Mouse (Mus musculus) B cell, adult 2 months (primary cell): ENCODE measurements around the gene Tpr.

Source experiments
- DNase-seq, 2 experiments: peaks; one replicate each; pipeline ENCODE4 v3.0.0; 2022

The Tpr gene

GRCm38 (mm10) chr1:150392638-150393487 is at the start of gene Tpr, which contains the start of gene Odr4:
Tpr (plus strand) TSS chr1:150392838.
Odr4 (minus strand) TSS chr1:150393080.
- DNase-seq, result peak; percentile 98

DNA sequence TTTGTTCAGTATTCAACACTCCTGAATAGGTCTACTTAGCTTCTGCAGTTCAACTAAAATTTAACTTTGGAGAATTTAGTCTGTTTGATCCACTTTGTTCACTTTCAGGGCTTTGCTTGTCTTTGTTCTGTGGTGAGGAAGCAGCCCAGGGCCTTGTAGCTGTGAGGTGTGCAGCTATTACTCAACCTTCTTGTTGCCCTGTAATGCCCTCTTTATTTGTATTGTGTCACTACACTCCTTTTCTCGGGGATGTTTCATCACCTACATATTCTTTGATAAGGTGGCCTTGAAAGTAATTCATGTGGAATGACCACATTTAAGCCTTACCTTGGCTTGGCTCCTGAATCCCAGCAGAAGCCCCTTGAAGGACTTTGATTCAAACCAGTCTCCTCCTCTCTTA is 31.8 kb upstream of the Tpr start:
- no peak for DNase-seq

DNA sequence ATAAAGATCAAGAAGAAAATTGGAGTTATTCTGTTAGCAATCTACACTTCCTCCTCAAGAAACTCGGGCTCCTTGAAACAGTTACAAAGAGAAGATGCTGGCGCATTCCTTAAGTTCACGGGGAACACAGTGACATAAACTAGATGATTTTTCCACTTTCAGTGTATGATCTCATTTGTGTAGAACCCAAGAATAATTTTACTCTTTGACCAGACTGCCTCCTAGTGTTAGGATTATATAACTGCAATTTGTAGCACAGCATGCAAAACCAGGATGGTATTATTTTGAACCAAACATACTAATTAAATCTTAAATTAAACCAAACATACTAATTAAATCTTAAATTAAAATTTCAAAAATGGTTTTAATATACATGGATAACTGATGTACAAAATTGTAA is 19.7 kb upstream of the Tpr start:
- peak in 1 of 2 experiments; percentile 2 for DNase-seq

- no peak for DNase-seq
Observed at GRCm38 (mm10) chr1:150374247-150374646, 18.4 kb upstream of the Tpr start.

DNA sequence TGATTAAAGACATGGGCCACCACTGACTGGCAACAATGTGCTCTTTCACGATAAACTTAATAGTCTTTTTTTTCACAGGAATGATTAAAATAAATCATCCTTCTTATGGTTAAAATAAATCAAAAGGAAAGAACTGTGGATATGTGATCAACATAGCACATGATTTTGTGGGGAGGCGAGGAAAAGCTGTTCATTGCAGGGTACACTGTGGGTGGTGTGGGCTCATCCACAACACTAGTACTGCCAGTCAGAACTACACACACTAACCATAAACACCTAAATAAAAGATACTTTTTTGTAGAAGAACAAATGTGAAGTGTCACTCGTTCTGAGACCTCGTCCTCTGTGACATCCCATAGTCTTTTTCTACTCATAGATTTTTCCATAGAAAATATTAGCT is 8.5 kb upstream of the Tpr start:
- no peak for DNase-seq

DNA sequence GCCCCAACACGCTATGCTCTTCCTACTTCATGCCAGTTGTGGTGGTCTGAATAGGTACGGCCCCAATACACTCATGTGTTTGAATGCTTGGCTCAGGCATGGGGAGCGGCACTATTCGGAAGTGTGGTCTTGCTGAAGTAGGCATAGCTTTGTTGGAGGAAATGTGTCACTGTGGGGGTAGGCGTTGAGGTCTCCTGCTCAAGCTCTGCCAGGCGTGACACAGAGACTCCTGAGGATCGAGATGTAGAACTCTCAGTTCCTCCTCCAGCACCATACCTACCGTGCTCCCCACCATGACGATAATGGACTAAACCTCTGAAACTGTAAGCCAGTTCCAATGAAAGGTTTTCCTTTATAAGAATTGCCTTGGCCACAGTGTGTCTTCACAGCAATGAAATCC is 5.1 kb upstream of the Tpr start:
- peak; percentile 70 to 76 for DNase-seq

DNA sequence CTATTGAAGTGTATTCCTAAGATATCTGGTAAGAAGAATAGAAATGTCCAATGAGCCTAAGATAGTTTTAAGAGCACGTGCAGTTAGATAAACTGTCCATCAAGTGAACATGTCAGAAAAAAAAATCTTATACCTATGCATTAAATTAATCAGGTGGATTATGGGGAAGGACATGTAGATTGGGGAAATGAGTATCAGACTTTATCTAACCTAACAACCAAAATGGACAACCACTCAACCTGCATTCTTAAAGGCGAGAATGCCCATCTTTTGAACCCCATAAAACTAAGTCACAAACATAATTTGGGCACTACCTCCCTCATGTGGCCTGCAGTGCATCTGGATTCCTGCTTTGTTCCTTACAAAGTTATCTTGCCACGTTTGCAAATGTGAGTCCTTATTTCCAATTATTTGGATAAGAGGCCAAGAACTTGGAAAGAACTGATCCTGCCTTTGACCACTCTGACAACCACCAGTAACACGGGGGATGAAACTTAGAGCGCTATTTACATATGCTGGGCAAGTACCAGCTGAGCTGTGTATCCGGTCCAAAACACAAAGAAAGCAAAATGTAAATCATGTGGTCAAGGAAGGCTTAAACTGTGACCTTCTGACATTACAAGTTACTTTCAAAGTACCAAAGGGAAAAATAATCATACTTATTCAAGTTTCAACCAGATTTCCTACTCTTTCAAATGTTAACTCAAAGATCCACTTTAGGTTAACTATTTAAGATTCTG is 3.1 kb upstream of the Tpr start:
- peak; percentile 40 to 45 for DNase-seq

- no peak for DNase-seq
Observed at GRCm38 (mm10) chr1:150391931-150392637, 554 bp upstream of the Tpr start.

- no peak for DNase-seq
Observed at GRCm38 (mm10) chr1:150393488-150393852, 832 bp downstream of the Tpr start.

DNA sequence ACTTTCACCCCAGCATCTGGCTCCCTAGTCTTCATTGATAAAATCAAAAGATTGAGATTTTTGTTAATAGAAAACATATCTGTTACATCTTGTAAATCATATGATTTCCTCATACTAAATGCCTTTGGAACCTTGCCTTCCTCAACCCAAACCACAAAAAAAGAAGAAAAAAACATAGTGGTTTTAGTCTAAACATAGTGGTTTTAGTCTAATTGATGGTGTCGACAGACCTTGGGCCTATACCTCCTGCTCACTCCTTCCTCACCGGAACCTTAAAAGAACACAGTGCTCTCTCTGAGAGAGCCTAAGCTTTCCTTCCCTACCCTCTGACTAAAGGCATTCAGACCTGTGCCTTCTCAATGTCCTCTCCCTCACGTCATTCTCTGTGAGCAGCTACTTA is 3.4 kb downstream of the Tpr start:
- no peak for DNase-seq

DNA sequence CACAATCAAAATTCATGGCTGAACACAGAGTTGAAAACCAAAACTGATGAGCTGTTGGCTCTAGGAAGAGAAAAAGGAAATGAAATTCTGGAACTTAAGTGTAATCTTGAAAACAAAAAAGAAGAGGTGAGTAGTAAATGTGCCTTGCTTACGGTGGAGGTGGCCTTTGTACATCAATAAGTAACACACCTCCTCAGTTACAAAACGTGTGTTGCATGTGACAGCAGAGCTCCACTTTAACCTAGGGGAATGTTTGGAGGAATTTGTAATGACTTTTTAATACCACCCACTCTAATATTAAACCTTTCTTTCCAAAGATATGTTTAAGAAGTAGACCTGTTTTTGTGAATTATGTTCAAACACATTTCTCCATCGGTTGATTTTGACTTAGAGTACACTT is 11.3 kb downstream of the Tpr start:
- DNase-seq, result no peak

GRCm38 (mm10) chr1:150404555-150404954 is 11.9 kb downstream of the Tpr start:
- DNase-seq, result no peak

DNA sequence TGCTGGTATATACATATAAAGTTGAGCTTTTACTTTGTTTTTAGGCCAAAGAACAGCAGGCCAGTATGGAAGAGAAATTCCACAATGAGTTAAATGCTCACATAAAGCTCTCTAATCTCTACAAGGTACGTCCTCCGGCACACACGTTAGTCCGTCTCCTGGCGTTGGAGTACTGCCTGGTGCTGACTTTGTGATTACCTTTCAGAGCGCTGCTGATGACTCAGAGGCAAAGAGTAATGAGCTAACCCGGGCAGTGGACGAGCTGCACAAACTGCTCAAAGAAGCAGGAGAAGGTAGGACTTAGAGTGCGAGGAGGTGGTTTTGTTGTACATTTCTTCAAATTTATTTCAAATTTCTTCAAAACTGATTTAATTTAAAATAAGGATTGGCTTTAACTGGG is 14.6 kb downstream of the Tpr start:
- no peak for DNase-seq

DNA sequence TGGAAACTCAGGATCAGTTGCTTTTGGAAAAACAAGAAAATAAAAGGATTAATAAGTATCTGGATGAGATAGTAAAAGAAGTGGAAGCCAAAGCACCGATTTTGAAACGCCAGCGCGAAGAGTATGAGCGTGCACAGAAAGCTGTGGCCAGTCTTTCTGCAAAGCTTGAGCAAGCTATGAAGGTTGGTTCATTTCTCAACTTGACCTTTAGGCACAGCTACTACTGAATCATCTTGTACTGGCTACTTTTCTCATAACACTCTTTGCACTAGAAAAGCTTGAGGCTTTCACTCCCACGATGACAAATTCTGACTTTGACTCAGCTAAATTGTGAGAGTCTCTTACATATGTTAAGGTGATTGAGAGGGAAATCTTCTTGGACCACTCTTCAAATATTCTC is 17.4 kb downstream of the Tpr start:
- DNase-seq, result no peak

- no peak for DNase-seq
Observed at GRCm38 (mm10) chr1:150416006-150416405, 23.4 kb downstream of the Tpr start.

- no peak for DNase-seq
Observed at GRCm38 (mm10) chr1:150418426-150418825, 25.8 kb downstream of the Tpr start.

GRCm38 (mm10) chr1:150425665-150426064 is 33.0 kb downstream of the Tpr start:
- no peak for DNase-seq

GRCm38 (mm10) chr1:150426216-150426615 is 33.6 kb downstream of the Tpr start:
- no peak for DNase-seq

GRCm38 (mm10) chr1:150438641-150439040 is 46.0 kb downstream of the Tpr start:
- no peak for DNase-seq

DNA sequence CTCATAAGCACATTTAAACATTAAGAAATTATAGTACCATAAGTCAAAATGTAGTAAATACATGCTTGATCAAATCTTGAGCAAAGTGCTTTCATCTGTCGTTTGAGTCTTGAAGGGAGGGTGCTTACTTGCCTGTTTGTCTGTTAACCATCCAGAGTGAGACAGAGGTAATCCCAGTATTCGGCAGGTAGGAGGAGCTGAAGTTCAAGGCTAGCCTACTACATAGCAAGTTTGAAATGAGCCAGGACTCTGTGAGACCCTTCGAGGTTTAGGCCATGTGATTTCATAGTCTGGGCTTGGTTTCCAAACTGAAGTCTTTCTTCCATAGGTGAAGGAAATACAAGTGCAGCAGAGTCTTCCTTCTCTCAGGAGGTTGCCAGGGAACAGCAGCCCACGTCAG is 49.1 kb downstream of the Tpr start:
- no peak for DNase-seq

- no peak for DNase-seq
Observed at GRCm38 (mm10) chr1:150458977-150459376, 66.3 kb downstream of the Tpr start.

- no peak for DNase-seq
Observed at GRCm38 (mm10) chr1:150459599-150459998, 67.0 kb downstream of the Tpr start.

DNA sequence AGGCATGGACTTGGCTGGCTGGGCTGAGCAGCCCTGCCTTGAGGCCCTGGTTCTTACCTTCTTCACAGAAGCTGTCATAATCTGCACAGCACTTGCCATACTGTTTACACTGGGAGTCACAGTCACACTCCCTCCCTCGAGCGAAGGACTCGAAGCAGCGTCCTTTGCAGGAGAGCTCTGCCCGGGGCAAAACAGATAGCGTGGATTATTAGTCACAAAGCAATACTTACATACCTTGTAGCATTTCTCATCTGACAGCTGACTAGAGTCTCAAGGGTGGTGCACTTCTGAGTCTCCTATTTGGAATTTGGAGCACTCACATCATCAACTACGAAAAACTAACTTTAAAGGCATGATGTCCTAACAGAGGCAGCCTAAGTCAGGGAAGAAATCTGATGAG is 68.0 kb downstream of the Tpr start:
- no peak for DNase-seq

DNA sequence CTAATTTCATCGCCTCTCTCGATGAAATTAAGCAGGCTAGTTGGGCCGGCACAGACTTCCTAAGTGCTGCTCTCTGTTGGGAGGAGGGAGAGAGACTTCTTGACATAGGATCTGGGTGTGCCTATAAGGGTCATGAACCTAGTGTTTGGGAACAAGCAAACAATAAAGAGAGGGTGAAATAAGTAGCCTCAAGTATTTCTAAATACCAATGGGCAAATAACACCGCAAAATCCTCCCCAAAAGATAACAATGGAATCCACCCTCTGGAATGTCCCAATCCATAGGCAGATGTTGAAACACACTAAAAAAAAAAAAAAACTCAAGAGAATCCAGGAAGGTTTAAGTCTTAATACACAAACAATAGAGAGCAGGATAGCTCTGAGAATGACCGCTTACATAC is 70.4 kb downstream of the Tpr start:
- no peak for DNase-seq
